Mouse (Mus musculus) adrenal gland, postnatal 14 days (tissue): Measurements from ENCODE around the gene Wipi2. TPM values are rescaled to one million over a fixed set of nuclear protein-coding genes. Genes with fewer than 3 reads are reported as not detected.

Source experiments
- DNase-seq: peaks from one replicate; pipeline ENCODE4 v3.0.0; 2021; ENCODE audit warnings: mixed read lengths
- total RNA-seq: library from RNA; stranded (reverse); gene quantifications from 2 replicates; pipeline ENCODE4 v1.2.3, GENCODE M21; 2021

The Wipi2 gene
- total RNA-seq, 1 experiment from 2014 or later = 98.5 TPM

GRCm38 (mm10) chr5:142630224-142630623 lies 2.7 kb downstream of the Wipi2 start:
- peak; percentile 25 for DNase-seq

- no peak for DNase-seq
These were observed 10.3 kb downstream of the Wipi2 start for GRCm38 (mm10) chr5:142637823-142638222.

- DNase-seq = no peak
These were observed 12.6 kb downstream of the Wipi2 start for GRCm38 (mm10) chr5:142640088-142640487.

- DNase-seq = no peak
These were observed 14.0 kb downstream of the Wipi2 start for GRCm38 (mm10) chr5:142641331-142642051.

- DNase-seq = peak; percentile 14
These were observed 20.7 kb downstream of the Wipi2 start for GRCm38 (mm10) chr5:142648162-142648561.

GRCm38 (mm10) chr5:142649460-142650050 lies 22.1 kb downstream of the Wipi2 start:
- no peak for DNase-seq

GRCm38 (mm10) chr5:142650390-142650789 lies 22.9 kb downstream of the Wipi2 start:
- peak; percentile 49 for DNase-seq

- DNase-seq = no peak
These were observed 23.4 kb downstream of the Wipi2 start for GRCm38 (mm10) chr5:142650794-142651497.

GRCm38 (mm10) chr5:142652266-142652665 lies 24.8 kb downstream of the Wipi2 start:
- peak; percentile 37 for DNase-seq

GRCm38 (mm10) chr5:142660656-142661434 lies 33.3 kb downstream of the Wipi2 start:
- DNase-seq = no peak

- DNase-seq = no peak
These were observed 40.4 kb downstream of the Wipi2 start for GRCm38 (mm10) chr5:142667921-142668320.

- DNase-seq = no peak
These were observed 41.2 kb downstream of the Wipi2 start for GRCm38 (mm10) chr5:142668556-142669263.

GRCm38 (mm10) chr5:142669726-142670125 lies 42.2 kb downstream of the Wipi2 start:
- DNase-seq = peak; percentile 51

GRCm38 (mm10) chr5:142673082-142673481 lies 45.6 kb downstream of the Wipi2 start:
- peak; percentile 43 for DNase-seq

- peak; percentile 90 for DNase-seq
These were observed 50.7 kb downstream of the Wipi2 start for GRCm38 (mm10) chr5:142678141-142678571.

- DNase-seq = no peak
These were observed 51.6 kb downstream of the Wipi2 start for GRCm38 (mm10) chr5:142679065-142679464.

- peak; percentile 73 for DNase-seq
These were observed 54.4 kb downstream of the Wipi2 start for GRCm38 (mm10) chr5:142681911-142682310.

- DNase-seq = no peak
These were observed 55.0 kb downstream of the Wipi2 start for GRCm38 (mm10) chr5:142682529-142682928.

- no peak for DNase-seq
These were observed 61.4 kb downstream of the Wipi2 start for GRCm38 (mm10) chr5:142688866-142689265.

GRCm38 (mm10) chr5:142690343-142690742 lies 62.8 kb downstream of the Wipi2 start:
- DNase-seq = no peak

GRCm38 (mm10) chr5:142692248-142692647 lies 64.8 kb downstream of the Wipi2 start, which contains the start of gene Slc29a4:
Slc29a4 (plus strand) TSS chr5:142692512.
- DNase-seq = no peak
